Mouse (Mus musculus): ENCODE data around the gene Zkscan14. TPM values are rescaled to one million over a fixed set of nuclear protein-coding genes. Genes with fewer than 3 reads are reported as not detected.

The Zkscan14 gene
- polyA plus RNA-seq, 1 experiment from 2014 or later, result 9.0 TPM

DNA sequence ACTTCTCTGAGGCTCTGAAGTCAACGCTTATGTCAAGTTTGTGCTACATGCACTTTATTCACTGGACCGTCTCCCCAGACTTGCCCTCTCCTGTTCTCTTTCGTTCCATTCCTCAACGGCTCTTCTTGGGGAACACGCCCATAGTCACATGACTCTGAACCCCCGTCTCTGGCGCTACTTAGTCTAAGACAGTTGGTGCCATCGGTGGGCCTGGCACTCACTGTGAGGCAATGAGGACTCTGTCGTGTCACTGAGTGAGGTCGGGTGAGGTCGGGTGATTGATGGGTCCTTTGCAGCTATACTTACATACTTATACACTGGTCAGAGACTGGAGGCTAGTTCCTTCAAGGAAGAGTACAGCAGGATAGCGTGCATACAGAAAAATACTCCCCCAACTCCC, 21.7 kb upstream of the Zkscan14 start:
- H3K27me3 ChIP-seq (ENCODE audit: control insufficient read depth, insufficient read depth, low read length), result no peaks in the 10 kb centered on the region
- no peaks in the 10 kb centered on the region for H3K9me3 ChIP-seq (ENCODE audit: control insufficient read depth, low read length)
- H3K27ac ChIP-seq (ENCODE audit: low read depth, low read length), result no peak overlapping the region
- no peak for ATAC-seq (ENCODE audit: low FRiP score)
- H3K4me2 ChIP-seq (replicated peaks; ENCODE audit: low read depth, low read length), result no peak overlapping the region
- WGBS, result 84% methylated on average over 12 of the region's 12 CpGs
- DNase-seq (ENCODE audit: low spot score), result no peak
- no peaks in the 10 kb centered on the region for H3K4me1 ChIP-seq (replicated peaks; ENCODE audit: control insufficient read depth, insufficient read depth, low read length)
- H3K9ac ChIP-seq (ENCODE audit: low read depth, low read length), result no peak overlapping the region
- H3K36me3 ChIP-seq (ENCODE audit: control insufficient read depth, insufficient read depth, low read length), result peaks cover 11% of the 10 kb centered on the region; the same call in 1 of the 2 replicates
- no peak overlapping the region for H3K4me3 ChIP-seq (ENCODE audit: low read depth, low read length)

DNA sequence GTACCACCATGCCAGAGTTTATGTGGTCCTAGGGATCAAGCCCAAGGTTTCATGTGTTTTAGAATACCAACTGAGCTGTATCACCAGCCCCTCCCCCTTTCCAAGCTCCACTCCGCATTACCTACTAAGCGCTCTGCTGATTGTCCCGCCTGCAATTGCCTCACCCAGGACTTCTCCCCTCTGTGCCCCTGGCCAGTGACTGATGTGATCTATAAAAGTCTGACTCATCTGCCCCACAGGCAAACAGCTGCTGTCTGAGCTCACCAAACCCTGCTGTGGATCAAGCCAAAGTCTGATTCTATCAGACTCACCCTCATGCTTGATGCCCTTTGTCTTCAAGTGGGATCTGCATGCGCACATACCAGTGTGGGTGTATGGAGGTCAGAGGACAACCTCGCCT, 21.2 kb upstream of the Zkscan14 start:
- Histone ChIP-seq H3K9ac (ENCODE audit: low read depth, low read length) (no peak overlapping the region), H3K4me3 (ENCODE audit: low read depth, low read length) (no peak overlapping the region), H3K4me1 (replicated peaks; ENCODE audit: control insufficient read depth, insufficient read depth, low read length) (no peaks in the 10 kb centered on the region), H3K9me3 (ENCODE audit: control insufficient read depth, low read length) (no peaks in the 10 kb centered on the region), H3K36me3 (ENCODE audit: control insufficient read depth, insufficient read depth, low read length) (peaks cover 13% of the 10 kb centered on the region; the same call in 1 of the 2 replicates), H3K27ac (ENCODE audit: low read depth, low read length) (no peak overlapping the region), H3K27me3 (ENCODE audit: control insufficient read depth, insufficient read depth, low read length) (no peaks in the 10 kb centered on the region), H3K4me2 (replicated peaks; ENCODE audit: low read depth, low read length) (no peak overlapping the region)
- DNase-seq (ENCODE audit: low spot score) (no peak), ATAC-seq (ENCODE audit: low FRiP score) (no peak)
- 85% methylated on average over 5 of the region's 5 CpGs for WGBS

DNA sequence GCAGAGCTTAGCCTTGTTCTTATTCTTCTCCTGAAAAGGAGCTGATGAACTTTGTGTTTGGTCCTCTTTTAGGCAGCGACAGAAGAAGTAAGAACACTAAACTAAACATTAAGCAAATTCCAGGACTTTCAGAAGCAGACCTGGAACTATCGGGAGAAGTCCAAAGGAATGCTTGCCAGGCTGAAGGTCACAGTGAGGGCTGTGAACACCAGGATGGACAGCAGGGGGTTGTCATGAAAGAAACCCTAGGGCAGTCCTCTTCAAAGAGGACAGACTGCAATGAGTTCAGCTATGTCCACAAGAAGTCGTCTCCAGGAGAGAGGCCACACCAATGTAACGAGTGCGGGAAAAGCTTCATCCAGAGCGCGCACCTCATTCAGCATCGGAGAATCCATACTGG, 18.3 kb upstream of the Zkscan14 start:
- DNase-seq (ENCODE audit: low spot score) (no peak), ATAC-seq (ENCODE audit: low FRiP score) (no peak)
- Histone ChIP-seq H3K27me3 (ENCODE audit: control insufficient read depth, insufficient read depth, low read length) (no peaks in the 10 kb centered on the region), H3K4me2 (replicated peaks; ENCODE audit: low read depth, low read length) (no peak overlapping the region), H3K9me3 (ENCODE audit: control insufficient read depth, low read length) (no peaks in the 10 kb centered on the region), H3K27ac (ENCODE audit: low read depth, low read length) (no peak overlapping the region), H3K36me3 (ENCODE audit: control insufficient read depth, insufficient read depth, low read length) (peaks cover 13% of the 10 kb centered on the region; the same call in 1 of the 2 replicates), H3K9ac (ENCODE audit: low read depth, low read length) (no peak overlapping the region), H3K4me3 (ENCODE audit: low read depth, low read length) (no peak overlapping the region), H3K4me1 (replicated peaks; ENCODE audit: control insufficient read depth, insufficient read depth, low read length) (no peaks in the 10 kb centered on the region)
- 92% methylated on average over 8 of the region's 8 CpGs for WGBS

DNA sequence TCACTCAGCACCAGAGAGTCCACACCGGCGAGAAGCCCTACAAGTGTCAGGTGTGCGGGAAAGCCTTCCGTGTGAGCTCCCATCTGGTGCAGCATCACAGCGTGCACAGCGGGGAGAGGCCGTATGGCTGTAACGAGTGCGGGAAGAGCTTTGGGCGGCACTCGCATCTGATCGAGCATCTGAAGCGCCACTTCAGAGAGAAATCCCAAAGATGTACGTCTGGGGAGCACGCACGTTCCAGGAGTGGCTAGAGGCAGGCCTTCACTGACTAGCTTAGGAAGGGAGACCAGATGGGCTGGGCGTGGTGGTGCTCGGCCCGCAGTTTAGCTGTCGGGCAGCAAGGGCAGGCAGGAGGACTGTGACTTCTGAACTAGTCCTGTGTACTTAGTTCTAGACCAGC, 17.0 kb upstream of the Zkscan14 start:
- no peak overlapping the region for H3K4me3 ChIP-seq (ENCODE audit: low read depth, low read length)
- H3K27ac ChIP-seq (ENCODE audit: low read depth, low read length), result no peak overlapping the region
- H3K36me3 ChIP-seq (ENCODE audit: control insufficient read depth, insufficient read depth, low read length), result peaks cover 13% of the 10 kb centered on the region; the same call in 1 of the 2 replicates
- H3K9ac ChIP-seq (ENCODE audit: low read depth, low read length), result no peak overlapping the region
- H3K4me1 ChIP-seq (replicated peaks; ENCODE audit: control insufficient read depth, insufficient read depth, low read length), result no peaks in the 10 kb centered on the region
- ATAC-seq (ENCODE audit: low FRiP score) (no peak), DNase-seq (ENCODE audit: low spot score) (no peak)
- 94% methylated on average over 20 of the region's 20 CpGs for WGBS
- H3K4me2 ChIP-seq (replicated peaks; ENCODE audit: low read depth, low read length), result no peak overlapping the region
- H3K27me3 ChIP-seq (ENCODE audit: control insufficient read depth, insufficient read depth, low read length), result no peaks in the 10 kb centered on the region
- no peaks in the 10 kb centered on the region for H3K9me3 ChIP-seq (ENCODE audit: control insufficient read depth, low read length)

DNA sequence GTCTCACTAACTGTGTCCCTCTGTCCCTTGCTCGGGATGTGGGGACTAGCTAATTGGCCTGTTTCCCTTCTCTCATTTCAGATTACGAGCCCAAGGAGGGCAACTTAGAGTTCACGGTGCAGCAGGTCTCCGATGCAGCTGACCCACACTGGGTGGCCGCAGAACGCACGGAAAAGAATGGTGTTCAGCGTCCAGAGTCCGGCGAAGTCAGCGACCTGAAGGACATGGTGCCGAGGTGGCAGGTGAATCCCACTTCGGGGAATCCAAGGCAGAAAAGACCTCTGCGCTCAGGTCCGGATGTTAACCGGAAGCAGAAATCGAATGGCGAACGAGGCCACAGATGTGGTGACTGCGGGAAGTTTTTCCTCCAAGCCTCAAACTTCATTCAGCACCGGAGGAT, 16.5 kb upstream of the Zkscan14 start:
- Histone ChIP-seq H3K27me3 (ENCODE audit: control insufficient read depth, insufficient read depth, low read length) (no peaks in the 10 kb centered on the region), H3K36me3 (ENCODE audit: control insufficient read depth, insufficient read depth, low read length) (peaks cover 13% of the 10 kb centered on the region; the same call in 1 of the 2 replicates), H3K4me3 (ENCODE audit: low read depth, low read length) (no peak overlapping the region), H3K4me2 (replicated peaks; ENCODE audit: low read depth, low read length) (no peak overlapping the region), H3K9ac (ENCODE audit: low read depth, low read length) (no peak overlapping the region), H3K27ac (ENCODE audit: low read depth, low read length) (no peak overlapping the region), H3K9me3 (ENCODE audit: control insufficient read depth, low read length) (no peaks in the 10 kb centered on the region), H3K4me1 (replicated peaks; ENCODE audit: control insufficient read depth, insufficient read depth, low read length) (no peaks in the 10 kb centered on the region)
- DNase-seq (ENCODE audit: low spot score), result no peak
- WGBS, result 94% methylated on average over 21 of the region's 21 CpGs
- ATAC-seq (ENCODE audit: low FRiP score), result no peak

GRCm38 (mm10) chr5:145217746-145218145, 16.1 kb upstream of the Zkscan14 start:
- WGBS, result 96% methylated on average over 6 of the region's 6 CpGs
- no peak for DNase-seq (ENCODE audit: low spot score)
- Histone ChIP-seq H3K27ac (ENCODE audit: low read depth, low read length) (no peak overlapping the region), H3K4me3 (ENCODE audit: low read depth, low read length) (no peak overlapping the region), H3K4me2 (replicated peaks; ENCODE audit: low read depth, low read length) (no peak overlapping the region), H3K9ac (ENCODE audit: low read depth, low read length) (no peak overlapping the region), H3K36me3 (ENCODE audit: control insufficient read depth, insufficient read depth, low read length) (peaks cover 13% of the 10 kb centered on the region; the same call in 1 of the 2 replicates), H3K27me3 (ENCODE audit: control insufficient read depth, insufficient read depth, low read length) (no peaks in the 10 kb centered on the region), H3K9me3 (ENCODE audit: control insufficient read depth, low read length) (no peaks in the 10 kb centered on the region), H3K4me1 (replicated peaks; ENCODE audit: control insufficient read depth, insufficient read depth, low read length) (no peaks in the 10 kb centered on the region)
- no peak for ATAC-seq (ENCODE audit: low FRiP score)

DNA sequence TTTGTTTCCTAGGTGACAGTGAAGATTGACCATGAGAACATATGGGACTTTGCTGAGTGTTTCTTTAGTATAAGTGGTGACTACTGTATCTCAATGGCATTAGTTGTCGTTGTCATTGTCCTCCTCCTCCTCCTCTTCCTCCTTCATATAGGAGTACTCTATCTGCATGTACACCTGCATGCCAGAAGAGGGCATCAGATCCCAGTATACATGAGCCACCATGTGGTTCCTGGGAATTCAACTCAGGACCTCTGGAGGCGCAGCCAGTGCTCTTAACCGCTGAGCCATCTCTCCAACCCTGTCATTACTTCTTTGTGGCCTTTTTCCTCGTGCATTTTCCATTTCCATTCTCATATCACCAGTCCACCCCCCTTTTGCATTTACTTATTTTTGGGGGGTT, 13.0 kb upstream of the Zkscan14 start:
- no peak overlapping the region for H3K4me2 ChIP-seq (replicated peaks; ENCODE audit: low read depth, low read length)
- no peak for DNase-seq (ENCODE audit: low spot score)
- H3K27me3 ChIP-seq (ENCODE audit: control insufficient read depth, insufficient read depth, low read length), result no peaks in the 10 kb centered on the region
- H3K4me3 ChIP-seq (ENCODE audit: low read depth, low read length), result no peak overlapping the region
- H3K4me1 ChIP-seq (replicated peaks; ENCODE audit: control insufficient read depth, insufficient read depth, low read length), result no peaks in the 10 kb centered on the region
- WGBS, result 65% methylated on average over 4 of the region's 4 CpGs
- H3K36me3 ChIP-seq (ENCODE audit: control insufficient read depth, insufficient read depth, low read length), result 0 out of 2 replicates have a peak, but pooled peaks cover 9% of the 10 kb centered on the region
- no peak; the same call in 1 of the 2 replicates for ATAC-seq (ENCODE audit: low FRiP score)
- no peak overlapping the region for H3K27ac ChIP-seq (ENCODE audit: low read depth, low read length)
- no peaks in the 10 kb centered on the region for H3K9me3 ChIP-seq (ENCODE audit: control insufficient read depth, low read length)
- no peak overlapping the region for H3K9ac ChIP-seq (ENCODE audit: low read depth, low read length)

DNA sequence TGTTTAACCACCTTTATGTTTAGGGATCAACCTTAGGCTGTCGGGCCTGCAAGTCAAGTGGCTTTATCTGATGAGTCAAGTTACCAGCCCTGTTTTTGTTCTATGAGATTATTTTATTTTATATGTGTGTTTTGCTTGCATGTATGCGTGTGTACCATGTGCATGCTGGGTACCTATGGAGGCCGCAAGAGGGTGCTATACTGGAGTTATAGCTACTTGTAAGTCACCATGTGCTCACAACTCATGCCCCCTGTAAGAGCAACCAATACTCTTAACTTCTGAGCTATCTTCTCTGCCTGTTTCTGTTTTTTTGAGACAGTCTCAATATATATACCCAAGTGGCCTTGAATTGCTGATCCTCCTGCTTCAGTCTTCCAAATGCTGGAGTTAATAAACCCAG, 11.8 kb upstream of the Zkscan14 start:
- H3K9me3 ChIP-seq (ENCODE audit: control insufficient read depth, low read length), result no peaks in the 10 kb centered on the region
- no peaks in the 10 kb centered on the region for H3K27me3 ChIP-seq (ENCODE audit: control insufficient read depth, insufficient read depth, low read length)
- no peak for ATAC-seq (ENCODE audit: low FRiP score)
- no peaks in the 10 kb centered on the region for H3K4me1 ChIP-seq (replicated peaks; ENCODE audit: control insufficient read depth, insufficient read depth, low read length)
- H3K36me3 ChIP-seq (ENCODE audit: control insufficient read depth, insufficient read depth, low read length), result 0 out of 2 replicates have a peak, but pooled peaks cover 8% of the 10 kb centered on the region
- no peak overlapping the region for H3K9ac ChIP-seq (ENCODE audit: low read depth, low read length)
- DNase-seq (ENCODE audit: low spot score), result no peak
- H3K27ac ChIP-seq (ENCODE audit: low read depth, low read length), result no peak overlapping the region
- H3K4me3 ChIP-seq (ENCODE audit: low read depth, low read length), result no peak overlapping the region
- 95% methylated on average over 3 of the region's 3 CpGs for WGBS
- no peak overlapping the region for H3K4me2 ChIP-seq (replicated peaks; ENCODE audit: low read depth, low read length)

DNA sequence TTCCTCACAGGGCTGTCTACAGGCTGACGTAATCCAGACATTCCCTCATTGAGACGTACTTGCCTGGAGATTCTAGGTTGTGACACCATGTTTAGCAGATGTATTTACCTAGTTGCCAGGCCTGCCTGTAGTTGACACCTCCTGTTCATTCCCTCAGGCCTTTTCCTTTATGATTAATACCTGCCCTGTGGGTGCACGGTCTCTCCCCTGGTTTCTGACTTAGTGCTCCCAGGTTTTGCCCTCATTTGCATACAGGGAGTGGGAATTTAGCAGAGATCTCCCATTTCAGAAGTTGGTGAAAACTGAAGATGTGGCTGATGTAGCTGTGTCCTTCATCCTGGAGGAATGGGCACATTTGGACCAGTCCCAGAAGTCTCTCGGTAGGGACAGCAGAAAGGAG, 10.5 kb upstream of the Zkscan14 start:
- H3K9ac ChIP-seq (ENCODE audit: low read depth, low read length), result no peak overlapping the region
- ATAC-seq (ENCODE audit: low FRiP score) (no peak), DNase-seq (ENCODE audit: low spot score) (no peak)
- H3K9me3 ChIP-seq (ENCODE audit: control insufficient read depth, low read length), result no peaks in the 10 kb centered on the region
- no peak overlapping the region for H3K4me2 ChIP-seq (replicated peaks; ENCODE audit: low read depth, low read length)
- WGBS, result 93% methylated on average over 4 of the region's 4 CpGs
- no peak overlapping the region for H3K27ac ChIP-seq (ENCODE audit: low read depth, low read length)
- no peak overlapping the region for H3K4me3 ChIP-seq (ENCODE audit: low read depth, low read length)
- no peaks in the 10 kb centered on the region for H3K4me1 ChIP-seq (replicated peaks; ENCODE audit: control insufficient read depth, insufficient read depth, low read length)
- H3K36me3 ChIP-seq (ENCODE audit: control insufficient read depth, insufficient read depth, low read length), result 0 out of 2 replicates have a peak, but pooled peaks cover 5% of the 10 kb centered on the region
- no peaks in the 10 kb centered on the region for H3K27me3 ChIP-seq (ENCODE audit: control insufficient read depth, insufficient read depth, low read length)

All from hindbrain, embryonic 11.5 days (tissue).